Mouse (Mus musculus) MEL (cell line): Measurements from ENCODE around the gene Pax3. TPM values are rescaled to one million over a fixed set of nuclear protein-coding genes. Genes with fewer than 3 reads are reported as not detected.

Experiments
- DNase-seq: peaks from one replicate; pipeline ENCODE4 v3.0.0; 2011; ENCODE audit warnings: low read depth, low spot score
- H3K27ac ChIP-seq: 2 replicates; pipeline ENCODE4 v1.5.1; 2012; ENCODE audit warnings: low read depth, mild to moderate bottlenecking, control low read depth, low read length, moderate library complexity; ENCODE audit not compliant: control insufficient read depth
- H3K27me3 ChIP-seq, 2 experiments: fragments of 150-350 bp in 1 of 2; sonication (generic) in 1 of 2; 2 replicates each; pipeline ENCODE4 v1.6.1; 2012; ENCODE audit warnings: low read length in 2 of 2, mild to moderate bottlenecking in 2 of 2, improper control_type of control experiment in 1 of 2, moderate library complexity in 1 of 2; ENCODE audit not compliant: insufficient read depth in 2 of 2, control insufficient read depth in 1 of 2
- H3K36me3 ChIP-seq, 2 experiments: 2 replicates each; pipeline ENCODE4 v1.6.1; 2012 to 2014; ENCODE audit warnings: low read length in 2 of 2, improper control_type of control experiment in 1 of 2, inconsistent platforms in 1 of 2, mild to moderate bottlenecking in 1 of 2; ENCODE audit not compliant: insufficient read depth in 2 of 2, control insufficient read depth in 1 of 2
- H3K4me1 ChIP-seq, 2 experiments: fragments of 150-350 bp in 1 of 2; sonication (generic) in 1 of 2; 2 replicates each; pipeline ENCODE4 v1.6.1; 2012; ENCODE audit warnings: low read length in 2 of 2, improper control_type of control experiment in 1 of 2, mild to moderate bottlenecking in 1 of 2; ENCODE audit not compliant: insufficient read depth in 2 of 2, control insufficient read depth in 1 of 2
- H3K4me3 ChIP-seq, 2 experiments: fragments of 150-350 bp in 1 of 2; sonication (generic) in 1 of 2; 2 replicates each; pipeline ENCODE4 v1.5.1; 2012; ENCODE audit warnings: low read depth in 2 of 2, low read length in 2 of 2, mild to moderate bottlenecking in 2 of 2, moderate library complexity in 2 of 2, control low read depth in 1 of 2, improper control_type of control experiment in 1 of 2; ENCODE audit not compliant: control insufficient read depth in 1 of 2, insufficient read depth in 1 of 2
- H3K79me2 ChIP-seq: 2 replicates; pipeline ENCODE4 v1.6.1; 2012; ENCODE audit warnings: mild to moderate bottlenecking, low read length, moderate library complexity; ENCODE audit not compliant: control insufficient read depth, poor library complexity, insufficient read depth
- H3K9ac ChIP-seq: 2 replicates; pipeline ENCODE4 v1.6.1; 2012; ENCODE audit warnings: low read depth, mild to moderate bottlenecking, control low read depth, low read length, moderate library complexity; ENCODE audit not compliant: control insufficient read depth, poor library complexity, severe bottlenecking
- H3K9me3 ChIP-seq: fragments of 150-350 bp; sonication (generic); replicated peaks from 2 replicates; pipeline ENCODE4 v1.6.1; 2012; ENCODE audit warnings: mild to moderate bottlenecking, low read length, improper control_type of control experiment, moderate library complexity; ENCODE audit not compliant: insufficient read depth
- CHD1 ChIP-seq: IDR thresholded peaks from 2 replicates; pipeline ENCODE4 v1.6.1; 2012; ENCODE audit warnings: low read depth, mild to moderate bottlenecking, inconsistent platforms, low read length, improper control_type of control experiment
- ELF1 ChIP-seq: IDR thresholded peaks from 2 replicates; pipeline ENCODE4 v1.6.1; 2014; ENCODE audit warnings: low read depth, mild to moderate bottlenecking, inconsistent platforms, low read length, improper control_type of control experiment, moderate library complexity
- ETS1 ChIP-seq: IDR thresholded peaks from 2 replicates; pipeline ENCODE4 v1.6.1; 2012; ENCODE audit warnings: low read depth, mild to moderate bottlenecking, inconsistent platforms, low read length, improper control_type of control experiment, moderate library complexity
- GABPA ChIP-seq: IDR thresholded peaks from 2 replicates; pipeline ENCODE4 v1.6.1; 2012; ENCODE audit warnings: low read depth, mild to moderate bottlenecking, inconsistent platforms, low read length, improper control_type of control experiment, moderate library complexity
- GATA1 ChIP-seq: IDR thresholded peaks from 2 replicates; pipeline ENCODE4 v1.6.1; 2011; ENCODE audit warnings: low read depth, low read length, improper control_type of control experiment
- HCFC1 ChIP-seq: IDR thresholded peaks from 2 replicates; pipeline ENCODE4 v1.6.1; 2012; ENCODE audit warnings: low read depth, mild to moderate bottlenecking, inconsistent platforms, low read length, improper control_type of control experiment, moderate library complexity
- JUND ChIP-seq: IDR thresholded peaks from 2 replicates; pipeline ENCODE4 v1.6.1; 2011; ENCODE audit warnings: low read depth, mild to moderate bottlenecking, improper control_type of control experiment, low read length
- MXI1 ChIP-seq: IDR thresholded peaks from 2 replicates; pipeline ENCODE4 v1.6.1; 2011; ENCODE audit warnings: mild to moderate bottlenecking, low read depth, low read length, improper control_type of control experiment
- MYB ChIP-seq: IDR thresholded peaks from 2 replicates; pipeline ENCODE4 v1.6.1; 2011; ENCODE audit warnings: mild to moderate bottlenecking, low read depth, low read length, improper control_type of control experiment
- MYC ChIP-seq: IDR thresholded peaks from 2 replicates; pipeline ENCODE4 v1.6.1; 2011; ENCODE audit warnings: low read depth, mild to moderate bottlenecking, low read length, improper control_type of control experiment, moderate library complexity
- NELFE ChIP-seq: IDR thresholded peaks from 2 replicates; pipeline ENCODE4 v1.6.1; 2011; ENCODE audit warnings: low read depth, low read length, improper control_type of control experiment
- POLR2A ChIP-seq, 2 experiments: IDR thresholded peaks; 2 replicates each; pipeline ENCODE4 v1.6.1; 2011 to 2012; ENCODE audit warnings: low read length in 2 of 2, mild to moderate bottlenecking in 2 of 2, control low read depth in 1 of 2, improper control_type of control experiment in 1 of 2, low read depth in 1 of 2, moderate library complexity in 1 of 2; ENCODE audit not compliant: control insufficient read depth in 1 of 2, insufficient read depth in 1 of 2, poor library complexity in 1 of 2
- POLR2AphosphoS2 ChIP-seq: IDR thresholded peaks from 2 replicates; pipeline ENCODE4 v1.6.1; 2011; ENCODE audit warnings: low read length, improper control_type of control experiment
- RAD21 ChIP-seq: IDR thresholded peaks from 2 replicates; pipeline ENCODE4 v1.6.1; 2011; ENCODE audit warnings: mild to moderate bottlenecking, low read depth, low read length, improper control_type of control experiment
- RCOR1 ChIP-seq: IDR thresholded peaks from 2 replicates; pipeline ENCODE4 v1.6.1; 2012; ENCODE audit warnings: low read depth, mild to moderate bottlenecking, inconsistent platforms, low read length, improper control_type of control experiment
- SMC3 ChIP-seq: IDR thresholded peaks from 2 replicates; pipeline ENCODE4 v1.6.1; 2011; ENCODE audit warnings: low read depth, low read length, improper control_type of control experiment
- TAL1 ChIP-seq: IDR thresholded peaks from 2 replicates; pipeline ENCODE4 v1.6.1; 2012; ENCODE audit warnings: mild to moderate bottlenecking, inconsistent platforms, low read length, moderate library complexity, mixed read lengths
- TCF12 ChIP-seq: IDR thresholded peaks from 2 replicates; pipeline ENCODE4 v1.6.1; 2014; ENCODE audit warnings: low read depth, mild to moderate bottlenecking, inconsistent platforms, low read length, improper control_type of control experiment, moderate library complexity
- UBTF ChIP-seq: IDR thresholded peaks from 2 replicates; pipeline ENCODE4 v1.6.1; 2012; ENCODE audit warnings: low read depth, mild to moderate bottlenecking, inconsistent platforms, low read length, improper control_type of control experiment, moderate library complexity, borderline replicate concordance; ENCODE audit not compliant: insufficient read depth
- USF1 ChIP-seq: IDR thresholded peaks from 2 replicates; pipeline ENCODE4 v1.6.1; 2014; ENCODE audit warnings: low read depth, mild to moderate bottlenecking, inconsistent platforms, low read length, improper control_type of control experiment, moderate library complexity
- ZC3H11A ChIP-seq: IDR thresholded peaks from 2 replicates; pipeline ENCODE4 v1.6.1; 2012; ENCODE audit warnings: low read depth, mild to moderate bottlenecking, inconsistent platforms, low read length, improper control_type of control experiment
- ZMIZ1 ChIP-seq: IDR thresholded peaks from 2 replicates; pipeline ENCODE4 v1.6.1; 2012; ENCODE audit warnings: low read depth, mild to moderate bottlenecking, inconsistent platforms, low read length, improper control_type of control experiment, moderate library complexity
- polyA plus RNA-seq, 2 experiments: library from polyadenylated mRNA; stranded (reverse) in 1 of 2; unstranded in 1 of 2; fragments of >175 nt in 1 of 2; fragments of >200 nt in 1 of 2; gene quantifications; 2 replicates each; pipeline versions ENCODE4 v1.2.1 to v1.2.4; 2012; ENCODE audit warnings: low replicate concordance in 2 of 2, low read depth in 1 of 2; ENCODE audit not compliant: insufficient read length in 2 of 2, insufficient read depth in 1 of 2, missing spikeins in 1 of 2
- total RNA-seq: library from RNA; depleted of rRNA; stranded (reverse); fragments of 300-350 nt; gene quantifications from 2 replicates; pipeline ENCODE4 v1.2.3, GENCODE M21; 2012

Pax3 gene
- total and polyA plus RNA-seq, 3 experiments, result not detected

- Histone ChIP-seq H3K27ac (no peak overlapping the region), H3K4me3 (no peak overlapping the region), H3K4me1 (no peaks in the 10 kb centered on the region), H3K9me3 (no peaks in the 10 kb centered on the region), H3K9ac (no peak overlapping the region), H3K36me3 (no peaks in the 10 kb centered on the region), H3K27me3 (no peaks in the 10 kb centered on the region), H3K79me2 (no peaks in the 10 kb centered on the region)
- TF ChIP-seq ELF1 (no peak), RCOR1 (no peak), CHD1 (no peak), TAL1 (no peak), MYC (no peak), MYB (no peak), ZMIZ1 (no peak), RAD21 (no peak), GATA1 (no peak), UBTF (no peak), TCF12 (no peak), JUND (no peak), GABPA (no peak), POLR2AphosphoS2 (no peak), USF1 (no peak), HCFC1 (no peak)
- DNase-seq, result no peak
These were observed 35.1 kb upstream of the Pax3 start for GRCm38 (mm10) chr1:78231901-78232546.

GRCm38 (mm10) chr1:78229801-78230200 lies 32.9 kb upstream of the Pax3 start:
- Histone ChIP-seq H3K79me2 (no peaks in the 10 kb centered on the region), H3K4me3 (no peak overlapping the region), H3K27ac (no peak overlapping the region), H3K36me3 (no peaks in the 10 kb centered on the region), H3K27me3 (no peaks in the 10 kb centered on the region), H3K4me1 (no peaks in the 10 kb centered on the region), H3K9ac (no peak overlapping the region), H3K9me3 (no peaks in the 10 kb centered on the region)
- DNase-seq, result no peak
- TF ChIP-seq POLR2A (IDR thresholded peaks at IDR 0.05; ENCODE audit: control insufficient read depth in 1 of 2, insufficient read depth in 1 of 2, low read depth in 1 of 2, low read length in 2 of 2, poor library complexity in 1 of 2) (no peak), ETS1 (no peak), NELFE (no peak), UBTF (no peak), MXI1 (no peak), SMC3 (no peak), MYB (no peak), ZC3H11A (no peak)
